Mouse (Mus musculus) thymus, adult 2 months (tissue): ENCODE results near the gene Rbm25.

Experiments
- CTCF ChIP-seq: fragments of 200-500 bp; IDR thresholded peaks from 2 replicates; pipeline ENCODE4 v1.5.1; 2012; ENCODE audit warnings: mild to moderate bottlenecking, control low read depth, low read length, moderate library complexity, borderline replicate concordance; ENCODE audit not compliant: control insufficient read depth, poor library complexity, insufficient read depth; ENCODE audit errors: extremely low read depth
- POLR2A ChIP-seq: fragments of 200-500 bp; IDR thresholded peaks from 2 replicates; pipeline ENCODE4 v1.6.1; 2012; ENCODE audit warnings: mild to moderate bottlenecking, low read length, control low read depth, moderate library complexity; ENCODE audit not compliant: control insufficient read depth, poor library complexity, insufficient read depth; ENCODE audit errors: extremely low read depth

- TF ChIP-seq POLR2A, result no peak
- TF ChIP-seq CTCF, result no peak
Observed at GRCm38 (mm10) chr12:83726510-83727308, 95.7 kb downstream of the Rbm25 start.
